Mouse (Mus musculus): ENCODE results near the gene Arhgdia. TPM values are rescaled to one million over a fixed set of nuclear protein-coding genes. Genes with fewer than 3 reads are reported as not detected.
A peak's percentile ranks its signal among the peaks of the same experiment; 100 is the strongest.

The Arhgdia gene
- polyA plus RNA-seq, 1 experiment from 2014 or later, result 444 TPM

DNA sequence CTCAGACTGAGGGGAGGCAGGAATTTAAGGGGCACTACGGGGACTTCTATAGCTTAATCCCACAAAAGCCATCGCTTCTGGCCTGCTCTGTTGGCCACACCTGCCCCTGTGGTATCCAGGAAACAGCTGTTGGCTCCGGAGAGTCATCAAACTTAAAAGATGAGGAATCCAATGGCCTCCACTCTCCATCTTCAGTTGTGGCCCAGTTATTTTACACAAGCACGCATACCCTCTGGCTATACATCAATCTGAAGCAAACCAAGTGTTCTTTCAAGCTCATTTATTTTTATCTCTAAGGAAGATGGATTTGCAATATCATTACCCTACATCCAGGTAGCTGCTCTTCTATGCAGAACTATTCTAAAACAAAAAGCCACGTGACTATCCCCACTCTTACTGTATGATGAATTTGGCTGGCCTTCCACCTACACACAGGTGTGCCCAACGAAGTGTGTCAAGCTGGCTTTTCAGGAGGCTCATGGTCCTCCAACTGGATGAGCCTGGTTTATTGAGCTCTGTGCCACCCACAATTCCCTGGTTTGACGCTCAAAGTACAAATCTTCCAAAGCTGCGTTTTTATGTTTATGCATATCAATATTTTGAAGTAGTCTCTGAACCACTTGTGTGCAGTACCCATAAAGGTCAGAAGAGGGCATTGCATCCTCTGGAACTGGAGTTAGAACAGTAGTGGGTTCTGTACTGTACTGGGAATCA lies 1.0 kb upstream of the Arhgdia start:
- DNase-seq (ENCODE audit: low spot score) (peak; percentile 35), ATAC-seq (replicated peaks; ENCODE audit: low FRiP score, low read depth) (no peak)
- WGBS, result 73% methylated on average over 8 of the region's 8 CpGs
- no peaks in the 10 kb centered on the region for H3K9me3 ChIP-seq (replicated peaks; ENCODE audit: low read length)
- H3K36me3 ChIP-seq (ENCODE audit: insufficient read depth, low read length), result peaks cover 37% of the 10 kb centered on the region
- peak overlapping the region; percentile 91 for H3K4me3 ChIP-seq (replicated peaks; ENCODE audit: low read depth, low read length)
- peak overlapping the region; percentile 97; the same call in 1 of the 2 replicates for H3K9ac ChIP-seq (ENCODE audit: low read depth, low read length)
- peak overlapping the region; percentile 94 for H3K4me2 ChIP-seq (ENCODE audit: low read length)
- peak overlapping the region; percentile 96 for H3K27ac ChIP-seq
- H3K27me3 ChIP-seq (ENCODE audit: insufficient read depth, low read length), result no peaks in the 10 kb centered on the region
- peaks cover 12% of the 10 kb centered on the region for H3K4me1 ChIP-seq (replicated peaks; ENCODE audit: insufficient read depth, low read length)
- peak; percentile 61 for TF ChIP-seq CTCF (IDR thresholded peaks at IDR 0.05; ENCODE audit: low read depth)

DNA sequence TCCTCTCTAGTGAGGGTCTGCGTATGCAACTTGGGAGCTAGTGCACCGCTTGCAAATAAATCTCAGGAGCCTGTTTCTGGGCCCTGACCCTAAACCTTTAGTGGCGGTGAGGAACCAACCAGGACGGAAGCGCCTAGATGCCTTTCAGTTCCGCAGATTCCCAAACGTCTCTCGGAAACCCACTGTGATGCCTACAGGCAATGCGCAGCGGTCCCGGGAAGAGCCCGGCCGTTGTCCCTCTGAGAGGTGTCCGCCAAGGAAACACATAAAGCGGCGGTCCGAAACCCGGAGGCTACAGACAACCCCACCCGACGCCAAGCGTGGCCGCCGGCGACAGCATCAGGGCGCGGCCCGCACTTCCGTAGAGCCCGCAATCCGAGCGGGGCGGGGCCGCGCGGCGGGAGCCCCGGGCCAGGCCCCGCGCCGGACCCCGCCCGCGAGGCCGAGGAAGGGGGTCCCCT lies 523 bp downstream of the Arhgdia start:
- DNase-seq (ENCODE audit: low spot score) (peak; percentile 24), ATAC-seq (replicated peaks; ENCODE audit: low FRiP score, low read depth) (peak; percentile 7; the same call in 1 of the 2 replicates)
- Histone ChIP-seq H3K4me2 (ENCODE audit: low read length) (peak overlapping the region; percentile 94), H3K27ac (peak overlapping the region; percentile 96), H3K4me1 (replicated peaks; ENCODE audit: insufficient read depth, low read length) (peaks cover 12% of the 10 kb centered on the region), H3K27me3 (ENCODE audit: insufficient read depth, low read length) (no peaks in the 10 kb centered on the region), H3K36me3 (ENCODE audit: insufficient read depth, low read length) (peaks cover 28% of the 10 kb centered on the region), H3K9me3 (replicated peaks; ENCODE audit: low read length) (no peaks in the 10 kb centered on the region), H3K9ac (ENCODE audit: low read depth, low read length) (peak overlapping the region; percentile 97), H3K4me3 (replicated peaks; ENCODE audit: low read depth, low read length) (peak overlapping the region; percentile 91)
- under 1% methylated on average over 30 of the region's 44 CpGs for WGBS
- no peak for TF ChIP-seq CTCF (IDR thresholded peaks at IDR 0.05; ENCODE audit: low read depth)

DNA sequence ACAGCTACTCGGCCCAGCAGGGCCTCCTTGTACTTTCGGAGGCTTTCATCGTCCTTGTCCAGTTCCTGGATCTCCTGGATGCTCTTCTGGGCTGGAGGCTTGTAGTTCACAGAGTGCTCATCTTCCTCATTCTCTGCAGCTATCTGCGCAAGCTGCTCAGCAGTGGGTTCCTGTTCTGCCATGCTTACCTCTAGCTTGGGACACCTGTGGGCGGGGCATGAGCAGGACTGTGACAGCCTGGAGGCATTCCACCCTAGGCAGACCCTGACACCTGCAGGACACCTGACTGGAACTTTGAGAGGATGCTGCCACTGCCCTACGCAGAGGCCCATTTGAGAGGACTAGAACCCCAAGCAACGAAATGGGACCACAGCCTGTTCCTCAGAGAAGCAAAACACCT lies 1.2 kb downstream of the Arhgdia start:
- Histone ChIP-seq H3K4me3 (replicated peaks; ENCODE audit: low read depth, low read length) (peak overlapping the region; percentile 91), H3K27me3 (ENCODE audit: insufficient read depth, low read length) (no peaks in the 10 kb centered on the region), H3K36me3 (ENCODE audit: insufficient read depth, low read length) (peaks cover 21% of the 10 kb centered on the region), H3K9me3 (replicated peaks; ENCODE audit: low read length) (no peaks in the 10 kb centered on the region), H3K4me2 (ENCODE audit: low read length) (peak overlapping the region; percentile 94), H3K27ac (peak overlapping the region; percentile 96), H3K9ac (ENCODE audit: low read depth, low read length) (peak overlapping the region; percentile 97), H3K4me1 (replicated peaks; ENCODE audit: insufficient read depth, low read length) (peaks cover 12% of the 10 kb centered on the region)
- no peak for ATAC-seq (replicated peaks; ENCODE audit: low FRiP score, low read depth)
- TF ChIP-seq CTCF (IDR thresholded peaks at IDR 0.05; ENCODE audit: low read depth), result no peak
- WGBS, result 47% methylated on average over 7 of the region's 7 CpGs
- no peak for DNase-seq (ENCODE audit: low spot score)

DNA sequence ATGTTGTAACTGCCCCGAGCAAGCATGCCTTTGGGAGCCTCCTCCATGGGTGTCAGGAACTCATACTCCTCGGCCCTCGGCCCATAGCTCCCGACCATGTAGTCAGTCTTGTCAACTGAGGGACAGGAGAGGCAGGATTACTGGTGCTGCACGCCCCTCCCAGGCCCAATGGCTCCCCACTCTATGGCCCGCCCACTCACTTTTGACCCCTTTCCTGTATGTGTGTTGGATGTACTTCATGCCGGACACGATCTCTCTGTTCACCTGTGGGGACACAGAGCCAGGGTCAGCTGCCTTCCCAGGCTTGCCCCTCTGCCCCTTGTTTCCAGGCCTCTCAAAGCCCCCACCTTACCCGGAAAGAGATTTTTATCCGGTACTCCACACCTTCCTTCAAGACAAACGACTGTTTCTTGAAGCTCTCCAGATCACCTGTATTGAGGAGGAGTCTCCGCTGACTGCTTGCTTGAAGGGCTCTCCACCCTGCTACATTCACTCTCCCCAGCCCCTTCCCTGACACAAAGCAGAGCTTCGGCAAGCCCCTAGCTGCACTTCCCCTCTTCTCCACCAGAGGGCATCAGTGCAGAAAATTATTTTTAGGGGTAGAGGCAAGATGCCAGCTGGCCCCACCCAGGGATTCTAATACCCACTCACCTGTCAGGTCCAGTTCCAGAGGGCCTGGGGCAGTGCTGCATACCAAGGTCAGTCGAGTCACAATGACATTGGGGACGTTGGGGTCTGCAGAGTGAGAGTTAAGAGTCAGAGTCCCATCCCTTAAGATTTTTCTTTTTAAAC lies 1.9 kb downstream of the Arhgdia start:
- peak overlapping the region; percentile 96; the same call in 1 of the 2 replicates for H3K27ac ChIP-seq
- WGBS, result 45% methylated on average over 15 of the region's 15 CpGs
- no peaks in the 10 kb centered on the region for H3K27me3 ChIP-seq (ENCODE audit: insufficient read depth, low read length)
- peak overlapping the region; percentile 91 for H3K4me3 ChIP-seq (replicated peaks; ENCODE audit: low read depth, low read length)
- H3K4me2 ChIP-seq (ENCODE audit: low read length), result peak overlapping the region; percentile 94
- peak; percentile 1; the same call in 1 of the 2 replicates for ATAC-seq (replicated peaks; ENCODE audit: low FRiP score, low read depth)
- peak; percentile 79 for DNase-seq (ENCODE audit: low spot score)
- H3K4me1 ChIP-seq (replicated peaks; ENCODE audit: insufficient read depth, low read length), result peaks cover 15% of the 10 kb centered on the region
- H3K9ac ChIP-seq (ENCODE audit: low read depth, low read length), result peak overlapping the region; percentile 97; the same call in 1 of the 2 replicates
- H3K9me3 ChIP-seq (replicated peaks; ENCODE audit: low read length), result no peaks in the 10 kb centered on the region
- H3K36me3 ChIP-seq (ENCODE audit: insufficient read depth, low read length), result peaks cover 20% of the 10 kb centered on the region
- peak; percentile 90 for TF ChIP-seq CTCF (IDR thresholded peaks at IDR 0.05; ENCODE audit: low read depth)

DNA sequence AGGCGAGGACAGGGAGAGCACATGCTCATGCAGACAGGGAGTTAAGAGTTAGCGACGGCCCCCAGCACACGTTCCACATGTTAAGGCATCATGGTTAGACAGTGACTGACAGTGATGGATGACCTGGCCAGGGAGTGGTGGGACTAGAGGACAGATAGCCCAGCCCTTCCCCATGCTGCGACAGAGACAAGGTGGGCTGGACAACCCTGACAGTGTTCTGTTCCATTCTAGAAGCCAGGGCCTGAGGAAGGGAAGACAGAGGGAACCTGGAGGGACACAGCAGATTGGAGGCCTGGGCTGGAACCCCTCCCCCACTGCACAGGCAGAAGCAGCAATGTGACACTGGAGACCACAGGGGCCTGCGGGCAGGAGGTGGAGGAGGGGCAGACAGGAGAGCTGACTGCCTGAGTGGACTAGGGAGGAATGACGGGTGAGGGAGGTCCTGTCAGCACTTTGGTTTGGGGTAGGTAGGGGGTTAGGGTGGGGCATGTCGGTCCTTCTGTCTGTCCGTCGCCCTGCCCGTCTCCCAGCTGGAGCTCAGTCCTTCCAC lies 2.7 kb downstream of the Arhgdia start:
- ATAC-seq (replicated peaks; ENCODE audit: low FRiP score, low read depth), result peak; percentile 6; the same call in 1 of the 2 replicates
- H3K27ac ChIP-seq, result peak overlapping the region; percentile 80; the same call in 1 of the 2 replicates
- H3K9ac ChIP-seq (ENCODE audit: low read depth, low read length), result no peak overlapping the region
- no peaks in the 10 kb centered on the region for H3K9me3 ChIP-seq (replicated peaks; ENCODE audit: low read length)
- peak; percentile 32 for DNase-seq (ENCODE audit: low spot score)
- peaks cover 20% of the 10 kb centered on the region for H3K36me3 ChIP-seq (ENCODE audit: insufficient read depth, low read length)
- H3K4me2 ChIP-seq (ENCODE audit: low read length), result no peak overlapping the region
- H3K4me1 ChIP-seq (replicated peaks; ENCODE audit: insufficient read depth, low read length), result peaks cover 19% of the 10 kb centered on the region
- no peak overlapping the region for H3K4me3 ChIP-seq (replicated peaks; ENCODE audit: low read depth, low read length)
- TF ChIP-seq CTCF (IDR thresholded peaks at IDR 0.05; ENCODE audit: low read depth), result no peak
- WGBS, result 69% methylated on average over 11 of the region's 11 CpGs
- no peaks in the 10 kb centered on the region for H3K27me3 ChIP-seq (ENCODE audit: insufficient read depth, low read length)
